Mouse (Mus musculus) testis, adult 2 months (tissue): Measurements from ENCODE around the gene Rcan2. TPM values are rescaled to one million over a fixed set of nuclear protein-coding genes. Genes with fewer than 3 reads are reported as not detected.

ENCODE experiments used
- H3K27ac ChIP-seq: fragments of 200-500 bp; 2 replicates; pipeline ENCODE4 v1.5.1; 2012; ENCODE audit warnings: low read depth, low read length; ENCODE audit not compliant: control insufficient read depth, insufficient read depth
- H3K27me3 ChIP-seq: fragments of 200-500 bp; 2 replicates; pipeline ENCODE4 v1.6.1; 2012; ENCODE audit warnings: mild to moderate bottlenecking, low read length, moderate library complexity; ENCODE audit not compliant: control insufficient read depth, insufficient read depth
- H3K36me3 ChIP-seq: fragments of 200-500 bp; 2 replicates; pipeline ENCODE4 v1.6.1; 2012; ENCODE audit warnings: mild to moderate bottlenecking, low read length; ENCODE audit not compliant: control insufficient read depth, insufficient read depth
- H3K4me1 ChIP-seq: fragments of 200-500 bp; 2 replicates; pipeline ENCODE4 v1.6.1; 2012; ENCODE audit warnings: low read length; ENCODE audit not compliant: control insufficient read depth, insufficient read depth
- H3K4me3 ChIP-seq: fragments of 200-500 bp; 2 replicates; pipeline ENCODE4 v1.5.1; 2012; ENCODE audit warnings: low read depth, mild to moderate bottlenecking, low read length, moderate library complexity, mixed read lengths; ENCODE audit not compliant: control insufficient read depth
- CTCF ChIP-seq: fragments of 200-500 bp; IDR thresholded peaks from 2 replicates; pipeline ENCODE4 v1.5.1; 2012; ENCODE audit warnings: low read depth, mild to moderate bottlenecking, inconsistent platforms, low read length, moderate library complexity; ENCODE audit not compliant: control insufficient read depth, insufficient read depth, insufficient replicate concordance
- POLR2A ChIP-seq: fragments of 200-500 bp; IDR thresholded peaks from 2 replicates; pipeline ENCODE4 v1.6.1; 2012; ENCODE audit warnings: low read depth, mild to moderate bottlenecking, inconsistent platforms, low read length, moderate library complexity; ENCODE audit not compliant: control insufficient read depth
- polyA plus RNA-seq: library from polyadenylated mRNA; depleted of rRNA; stranded (reverse); fragments of >200 nt; gene quantifications from 2 replicates; pipeline ENCODE4 v1.2.3, GENCODE M21; 2012

Rcan2 gene
- polyA plus RNA-seq, 1 experiment = 1.3 TPM

DNA sequence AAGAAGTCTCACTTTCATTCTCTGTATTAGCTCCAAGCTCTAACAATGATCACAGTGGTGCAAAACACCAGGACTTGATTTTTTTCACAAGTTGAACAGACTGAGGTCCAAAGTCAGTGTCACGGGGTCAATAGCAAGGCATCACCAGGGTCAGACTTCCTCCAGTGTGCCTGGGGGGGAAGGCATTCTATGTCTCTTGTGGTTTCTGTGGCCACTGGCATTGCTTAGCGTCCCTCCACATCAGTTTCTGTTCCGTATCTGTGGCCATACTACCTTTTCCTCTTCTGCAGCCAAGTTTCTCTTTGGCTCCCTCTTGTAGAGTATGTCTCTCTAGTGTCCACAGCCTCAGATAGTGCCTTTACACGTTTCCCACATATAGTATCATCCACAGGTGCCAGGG is 252.3 kb downstream of the Rcan2 start:
- H3K27ac ChIP-seq = no peak overlapping the region

DNA sequence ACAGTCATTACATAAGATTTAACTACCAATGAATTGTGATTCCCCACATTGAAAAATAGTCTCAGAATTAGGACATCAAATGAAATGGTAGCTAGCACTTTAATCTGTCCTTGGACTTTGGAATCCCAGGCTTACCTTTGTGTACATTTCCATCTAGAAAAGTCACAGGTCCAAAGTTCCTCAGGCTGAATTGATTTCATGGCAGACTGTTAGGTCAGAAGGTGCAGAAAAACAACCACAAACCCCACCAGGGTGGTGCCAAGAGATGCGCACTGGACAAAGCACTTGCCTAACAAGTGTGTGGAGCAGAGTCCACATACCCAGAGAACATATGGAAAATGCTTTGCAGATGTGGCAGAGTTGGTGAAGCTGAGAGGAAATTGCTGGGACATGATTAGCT is 256.0 kb downstream of the Rcan2 start:
- Histone ChIP-seq H3K4me1 (no peaks in the 10 kb centered on the region), H3K27me3 (no peaks in the 10 kb centered on the region), H3K36me3 (no peaks in the 10 kb centered on the region), H3K4me3 (no peak overlapping the region), H3K27ac (no peak overlapping the region)
- TF ChIP-seq POLR2A (no peak), CTCF (no peak)

More for the DNA sequence above, 252.3 kb downstream of the Rcan2 start:
- TF ChIP-seq POLR2A (no peak), CTCF (no peak)
- no peak overlapping the region for H3K4me3 ChIP-seq
- H3K4me1 ChIP-seq = no peaks in the 10 kb centered on the region
- no peaks in the 10 kb centered on the region for H3K36me3 ChIP-seq
- no peaks in the 10 kb centered on the region for H3K27me3 ChIP-seq

DNA sequence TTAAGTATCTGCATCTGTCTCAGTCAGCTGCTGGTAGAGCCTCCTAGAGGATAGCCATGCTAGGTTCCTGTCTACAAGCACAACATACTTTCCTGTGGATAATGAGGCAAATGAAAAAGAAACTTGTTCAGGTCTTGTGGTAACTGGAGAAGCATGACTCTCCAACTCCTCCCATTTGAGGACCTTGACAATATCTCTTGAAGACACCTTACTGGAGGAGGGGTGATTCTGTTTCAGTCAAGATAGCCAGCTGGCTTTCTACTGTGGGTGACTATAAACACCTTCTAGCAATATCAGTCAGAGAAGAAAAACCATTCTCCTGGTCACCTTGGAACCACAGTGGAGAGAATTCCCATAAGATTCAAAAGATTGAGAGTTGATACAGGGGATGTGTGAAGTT is 257.0 kb downstream of the Rcan2 start:
- H3K27me3 ChIP-seq = no peaks in the 10 kb centered on the region

DNA sequence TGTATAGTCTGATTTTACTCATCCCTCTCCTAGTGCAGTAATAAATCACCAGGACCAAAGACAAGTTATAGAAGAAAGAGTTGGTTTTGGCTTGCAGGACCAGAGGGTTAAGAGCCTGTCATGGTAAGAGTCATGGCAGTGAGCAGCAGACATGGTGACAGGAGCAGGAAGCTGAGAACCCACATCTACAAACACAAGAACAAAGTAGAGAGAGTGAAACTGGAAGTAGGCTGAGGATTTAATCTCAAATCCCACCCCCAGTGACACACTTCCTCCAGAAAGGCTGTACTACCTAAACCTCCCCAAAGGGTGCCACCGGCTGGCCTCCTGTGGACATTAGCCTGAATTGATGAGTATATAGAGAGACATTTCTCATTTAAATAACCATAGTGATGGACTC is 259.6 kb downstream of the Rcan2 start:
- Histone ChIP-seq H3K4me1 (no peaks in the 10 kb centered on the region), H3K36me3 (no peaks in the 10 kb centered on the region), H3K27ac (no peak overlapping the region), H3K4me3 (no peak overlapping the region), H3K27me3 (no peaks in the 10 kb centered on the region)
- TF ChIP-seq POLR2A = no peak
- TF ChIP-seq CTCF = no peak

More for the DNA sequence above, 257.0 kb downstream of the Rcan2 start:
- H3K27ac ChIP-seq = no peak overlapping the region
- H3K4me1 ChIP-seq = no peaks in the 10 kb centered on the region
- no peak overlapping the region for H3K4me3 ChIP-seq
- no peaks in the 10 kb centered on the region for H3K36me3 ChIP-seq
- no peak for TF ChIP-seq CTCF

DNA sequence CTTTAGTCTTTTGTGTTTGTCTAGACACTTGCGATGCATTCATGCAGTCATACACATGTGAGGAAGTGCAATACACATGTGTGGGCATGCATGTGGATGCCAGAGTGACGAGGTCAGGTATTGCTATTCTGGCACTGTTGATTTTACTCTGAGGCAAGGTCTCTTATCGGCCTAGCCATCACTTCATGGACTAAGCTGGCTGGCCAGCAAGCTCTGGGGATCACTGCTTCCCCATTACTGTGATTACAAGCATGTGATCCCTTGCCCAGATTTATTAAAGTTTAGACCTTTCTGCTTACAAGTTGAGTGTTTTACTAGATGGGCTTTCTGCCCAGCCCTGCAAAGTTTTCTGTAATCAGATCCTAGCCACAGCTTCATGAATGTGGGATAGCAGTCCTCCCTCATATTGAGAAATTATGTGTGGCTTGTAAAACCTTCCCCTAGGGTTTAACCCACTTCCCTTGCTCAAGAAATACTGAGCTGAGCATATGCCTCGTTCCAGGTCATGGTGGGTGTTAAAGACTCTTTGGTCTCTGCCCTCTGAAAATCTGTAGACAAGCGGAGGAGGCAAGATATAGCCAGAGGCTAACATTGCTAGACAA is 260.2 kb downstream of the Rcan2 start:
- TF ChIP-seq POLR2A (no peak), CTCF (no peak)
- no peak overlapping the region for H3K4me3 ChIP-seq
- H3K36me3 ChIP-seq = no peaks in the 10 kb centered on the region
- H3K27me3 ChIP-seq = no peaks in the 10 kb centered on the region
- no peaks in the 10 kb centered on the region for H3K4me1 ChIP-seq
- H3K27ac ChIP-seq = no peak overlapping the region

DNA sequence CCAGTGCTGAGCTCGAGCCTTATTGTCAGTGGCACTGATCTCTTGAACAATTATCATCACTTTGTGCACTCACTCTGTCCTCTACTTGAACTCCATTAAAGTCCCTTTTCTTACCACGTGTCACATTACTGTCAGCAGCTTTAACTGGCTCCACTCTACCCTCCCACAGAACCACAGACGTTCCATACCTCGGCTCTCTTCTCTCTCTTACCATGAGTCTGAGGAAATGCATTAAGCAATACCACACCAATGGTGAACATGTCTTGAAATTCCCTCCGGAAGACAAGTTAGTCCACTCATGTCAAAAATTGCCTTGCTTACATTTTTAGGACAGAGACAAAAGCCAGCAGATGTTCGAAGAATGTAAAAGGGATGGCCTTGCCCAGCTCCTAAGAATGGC is 267.7 kb downstream of the Rcan2 start:
- Histone ChIP-seq H3K27ac (no peak overlapping the region), H3K27me3 (no peaks in the 10 kb centered on the region), H3K4me3 (no peak overlapping the region), H3K36me3 (no peaks in the 10 kb centered on the region), H3K4me1 (no peaks in the 10 kb centered on the region)
- TF ChIP-seq POLR2A (no peak), CTCF (no peak)

DNA sequence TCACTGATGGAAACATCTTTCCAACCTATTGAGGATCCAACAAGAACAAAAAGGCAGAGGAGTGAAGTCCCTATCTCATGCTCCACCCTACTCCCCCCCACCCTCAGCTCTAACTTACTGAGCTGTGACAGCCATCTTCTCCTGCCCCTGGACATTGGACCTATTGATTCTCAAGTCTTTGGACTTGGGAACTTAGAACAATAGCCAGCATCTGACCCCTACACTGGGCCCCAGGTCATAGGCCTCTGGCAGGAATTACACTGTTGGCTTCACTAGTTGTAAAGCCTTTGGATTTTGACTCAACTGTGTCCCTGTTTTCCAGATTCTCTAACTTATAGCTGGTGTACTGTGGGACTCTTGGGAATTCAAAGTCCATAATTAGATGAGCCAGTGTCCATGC is 270.5 kb downstream of the Rcan2 start:
- Histone ChIP-seq H3K36me3 (no peaks in the 10 kb centered on the region), H3K27ac (no peak overlapping the region), H3K4me1 (no peaks in the 10 kb centered on the region), H3K4me3 (no peak overlapping the region), H3K27me3 (no peaks in the 10 kb centered on the region)
- TF ChIP-seq POLR2A = no peak

DNA sequence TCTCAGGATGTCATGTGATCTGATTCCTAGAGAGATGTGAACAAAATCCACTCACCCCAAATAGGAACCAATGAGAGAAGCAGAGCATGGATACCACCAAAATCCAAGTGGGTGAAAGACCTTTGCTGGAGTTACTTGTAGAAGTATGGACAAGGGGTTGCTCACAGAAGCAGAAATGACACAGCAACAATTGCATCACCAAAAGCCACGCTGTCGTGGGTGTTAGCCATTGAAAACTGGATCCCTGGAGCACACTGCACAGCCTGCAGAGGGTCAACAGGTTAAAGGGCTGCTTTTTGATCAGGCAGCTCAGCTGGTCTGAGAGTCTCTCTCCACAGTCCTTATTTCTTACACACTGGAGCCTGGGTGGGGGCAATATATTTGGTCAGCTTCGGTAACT is 274.4 kb downstream of the Rcan2 start:
- TF ChIP-seq CTCF (no peak), POLR2A (no peak)
- H3K27ac ChIP-seq = no peak overlapping the region
- H3K4me3 ChIP-seq = no peak overlapping the region
- peaks cover 3% of the 10 kb centered on the region for H3K4me1 ChIP-seq
- H3K27me3 ChIP-seq = no peaks in the 10 kb centered on the region
- H3K36me3 ChIP-seq = no peaks in the 10 kb centered on the region
